Mouse (Mus musculus) G1E (cell line): ENCODE data around the gene Onecut3. TPM values are rescaled to one million over a fixed set of nuclear protein-coding genes. Genes with fewer than 3 reads are reported as not detected.

Source experiments
- ATAC-seq: 2 replicates; pipeline ENCODE4 v1.8.0; 2016; ENCODE audit warnings: mild to moderate bottlenecking; ENCODE audit not compliant: insufficient number of reproducible peaks, poor library complexity, low FRiP score, severe bottlenecking; ENCODE audit errors: extremely low read depth
- DNase-seq: peaks from one replicate; pipeline ENCODE4 v3.0.0; 2012; ENCODE audit warnings: low spot score
- H3K27me3 ChIP-seq: 2 replicates; pipeline ENCODE4 v1.6.1; 2012; ENCODE audit warnings: mild to moderate bottlenecking, low read length, inconsistent platforms; ENCODE audit not compliant: insufficient read depth
- H3K36me3 ChIP-seq: replicated peaks from 2 replicates; pipeline ENCODE3; 2012; ENCODE audit warnings: mild to moderate bottlenecking, inconsistent platforms
- H3K4me1 ChIP-seq: 2 replicates; pipeline ENCODE4 v1.6.1; 2012; ENCODE audit warnings: low read depth, low read length, inconsistent platforms, mixed read lengths; ENCODE audit not compliant: insufficient read depth
- H3K4me3 ChIP-seq: 2 replicates; pipeline ENCODE4 v1.5.1; 2012; ENCODE audit warnings: low read depth, mild to moderate bottlenecking, inconsistent platforms, low read length, moderate library complexity, mixed read lengths
- H3K9me3 ChIP-seq: replicated peaks from 2 replicates; pipeline ENCODE4 v1.6.1; 2012; ENCODE audit warnings: inconsistent platforms
- CTCF ChIP-seq: IDR thresholded peaks from 2 replicates; pipeline ENCODE4 v1.5.1; 2012; ENCODE audit warnings: low read depth, low read length, inconsistent platforms, mixed read lengths
- GATA1 ChIP-seq: IDR thresholded peaks from 2 replicates; pipeline ENCODE4 v1.6.1; 2012; ENCODE audit warnings: borderline replicate concordance, low read length, inconsistent platforms, mixed read lengths
- GATA2 ChIP-seq: IDR thresholded peaks from 2 replicates; pipeline ENCODE4 v1.6.1; 2012; ENCODE audit warnings: low read depth, low read length, inconsistent platforms, borderline replicate concordance
- POLR2AphosphoS5 ChIP-seq: IDR thresholded peaks from 2 replicates; pipeline ENCODE4 v1.6.1; 2012; ENCODE audit warnings: low read depth, low read length, inconsistent platforms; ENCODE audit not compliant: insufficient replicate concordance
- TAL1 ChIP-seq: conservative IDR thresholded peaks from 2 replicates; pipeline ENCODE4 v1.6.1; 2012; ENCODE audit warnings: low read depth, low read length, inconsistent platforms, mixed read lengths
- polyA plus RNA-seq: library from polyadenylated mRNA; stranded (reverse); fragments of >175 nt; gene quantifications from 2 replicates; pipeline ENCODE4 v1.2.3, GENCODE M21; 2012
- total RNA-seq, 2 experiments: library from RNA; stranded (forward) in 1 of 2; stranded (reverse) in 1 of 2; fragments of 200-1000 nt in 1 of 2; fragments of >200 nt in 1 of 2; fragmentation: Nextera tagmentation in 1 of 2; gene quantifications; 2 replicates each; pipeline ENCODE4 v1.2.3; 2014 to 2017

Gene Onecut3
- total RNA-seq (2014; fragmentation: Nextera tagmentation) = not detected in 2 replicates
- total RNA-seq (2017) = 0.06 and 0.11 TPM in 2 replicates
- not detected in 2 replicates for polyA plus RNA-seq

DNA sequence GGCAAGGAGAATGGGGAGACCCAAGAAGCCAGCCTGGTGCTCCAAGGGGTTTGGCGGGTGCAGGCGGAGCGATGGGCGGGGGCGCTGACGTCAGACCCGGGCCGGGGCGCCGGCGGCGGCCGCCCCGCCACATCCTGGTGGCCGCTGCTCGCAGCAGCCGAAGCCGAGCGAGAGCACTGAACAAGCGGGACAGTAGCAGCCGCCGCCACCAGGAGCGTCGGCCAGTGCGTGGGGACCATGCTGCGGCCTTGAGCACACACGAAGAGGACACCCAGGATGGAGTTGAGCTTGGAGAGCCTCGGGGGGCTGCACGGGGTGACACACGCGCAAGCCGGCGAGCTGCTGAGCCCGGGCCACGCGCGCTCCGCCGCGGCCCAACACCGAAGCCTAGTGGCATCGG, at the start of gene Onecut3:
TSS of gene Onecut3 (plus strand) at position 104 of the 400 bp plus-strand sequence.
- DNase-seq = no peak
- peaks cover 10% of the 10 kb centered on the region; the same call in 1 of the 2 replicates for H3K4me1 ChIP-seq
- ATAC-seq = no peak

DNA sequence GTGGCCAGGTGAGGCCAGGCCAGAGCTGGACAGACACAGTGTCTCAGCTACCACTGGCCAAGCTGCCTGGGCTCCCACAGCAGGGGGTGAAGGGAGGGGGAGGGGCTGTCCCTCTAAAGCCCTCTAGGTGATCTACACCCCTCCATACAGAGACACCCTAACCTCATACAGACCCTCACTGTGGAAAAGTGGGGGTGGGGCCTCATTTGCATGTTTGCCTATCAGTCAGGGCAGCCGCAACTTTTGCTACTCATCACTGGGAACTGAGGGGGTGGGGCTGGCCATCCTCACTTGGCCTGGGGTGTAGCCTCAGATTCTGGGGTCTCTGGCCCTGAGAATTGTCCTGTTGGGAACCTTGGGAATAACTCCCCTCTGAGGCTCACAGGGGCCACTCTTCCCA, 49.6 kb upstream of the Onecut3 start:
- peaks cover 46% of the 10 kb centered on the region for H3K4me1 ChIP-seq
- ATAC-seq (no peak), DNase-seq (no peak)
- H3K27me3 ChIP-seq = peaks cover 28% of the 10 kb centered on the region
- no peaks in the 10 kb centered on the region for H3K36me3 ChIP-seq
- no peaks in the 10 kb centered on the region for H3K9me3 ChIP-seq
- no peak overlapping the region for H3K4me3 ChIP-seq
- TF ChIP-seq GATA2 = no peak

More for the DNA sequence above, at the start of gene Onecut3:
- Histone ChIP-seq H3K27me3 (peaks cover 95% of the 10 kb centered on the region), H3K36me3 (no peaks in the 10 kb centered on the region), H3K4me3 (no peak within 1 kb of the TSS; the same call in 1 of the 2 replicates), H3K9me3 (peaks cover 17% of the 10 kb centered on the region)
- TF ChIP-seq POLR2AphosphoS5 (no peak), TAL1 (no peak), GATA1 (no peak), CTCF (no peak), GATA2 (no peak)

DNA sequence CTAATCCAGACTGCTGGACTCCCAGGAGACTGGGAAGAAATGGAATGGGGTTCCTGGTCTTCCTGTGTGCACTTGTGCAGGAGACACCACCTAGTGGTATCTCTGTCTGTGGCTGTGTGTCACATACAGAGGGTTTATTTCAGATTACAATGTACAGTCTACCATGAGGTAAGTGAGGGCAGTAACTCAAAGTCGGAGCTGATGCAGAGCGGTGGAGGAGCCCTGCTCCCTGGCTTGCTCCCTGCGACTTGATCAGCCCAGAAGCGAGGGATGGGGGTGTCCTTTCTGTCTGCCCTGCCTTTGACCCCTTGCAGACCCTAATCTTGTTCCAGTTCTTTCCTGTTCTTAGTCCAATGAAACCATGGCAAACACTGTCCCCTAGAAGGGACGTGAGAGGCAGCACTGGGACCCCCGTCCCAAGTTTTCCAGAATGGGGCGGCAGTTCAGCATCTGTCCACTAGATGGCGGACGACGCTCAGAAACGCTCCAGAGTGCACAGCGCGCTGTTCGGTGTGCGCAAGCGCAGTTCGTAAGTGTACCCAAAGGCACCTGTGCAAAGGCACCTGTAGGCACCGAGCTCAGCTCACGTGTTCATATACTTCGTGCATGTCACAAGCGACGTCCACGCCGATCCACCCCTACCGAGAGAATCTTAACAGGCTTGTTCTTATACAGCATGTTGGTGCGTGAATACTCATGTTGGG, 48.6 kb upstream of the Onecut3 start:
- Histone ChIP-seq H3K9me3 (no peaks in the 10 kb centered on the region), H3K36me3 (no peaks in the 10 kb centered on the region), H3K4me1 (peaks cover 52% of the 10 kb centered on the region), H3K27me3 (peaks cover 34% of the 10 kb centered on the region), H3K4me3 (peak overlapping the region; percentile 20; the same call in 1 of the 2 replicates)
- DNase-seq = no peak
- ATAC-seq = peak; percentile 60
- TF ChIP-seq GATA1 (no peak), CTCF (peak; percentile 100)

DNA sequence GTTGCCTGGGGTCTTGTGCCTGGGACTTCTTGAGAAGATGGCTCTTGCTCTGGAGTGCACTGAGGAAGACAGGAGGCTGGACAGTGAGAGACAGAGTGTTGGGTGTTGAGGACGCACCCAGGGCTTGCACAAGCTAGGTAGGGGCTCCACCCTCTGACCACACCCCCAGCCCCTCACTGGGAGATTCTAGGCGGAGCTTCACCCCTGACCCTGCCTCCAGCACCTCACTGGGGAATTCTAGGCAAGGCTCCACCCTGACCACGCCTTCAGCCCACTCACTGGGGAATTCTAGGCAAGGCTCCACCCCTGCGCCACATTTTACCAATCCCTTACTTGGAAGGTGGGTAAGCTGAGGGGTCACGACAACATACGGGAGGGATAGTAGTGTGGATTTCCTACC, 44.0 kb upstream of the Onecut3 start:
- DNase-seq = no peak
- Histone ChIP-seq H3K4me3 (no peak overlapping the region; the same call in 1 of the 2 replicates), H3K27me3 (peaks cover 73% of the 10 kb centered on the region), H3K4me1 (peaks cover 45% of the 10 kb centered on the region), H3K9me3 (no peaks in the 10 kb centered on the region), H3K36me3 (no peaks in the 10 kb centered on the region)
- TF ChIP-seq GATA1 = no peak
- no peak for TF ChIP-seq POLR2AphosphoS5
- no peak for TF ChIP-seq TAL1
- no peak for TF ChIP-seq CTCF
- TF ChIP-seq GATA2 = no peak
- no peak for ATAC-seq

DNA sequence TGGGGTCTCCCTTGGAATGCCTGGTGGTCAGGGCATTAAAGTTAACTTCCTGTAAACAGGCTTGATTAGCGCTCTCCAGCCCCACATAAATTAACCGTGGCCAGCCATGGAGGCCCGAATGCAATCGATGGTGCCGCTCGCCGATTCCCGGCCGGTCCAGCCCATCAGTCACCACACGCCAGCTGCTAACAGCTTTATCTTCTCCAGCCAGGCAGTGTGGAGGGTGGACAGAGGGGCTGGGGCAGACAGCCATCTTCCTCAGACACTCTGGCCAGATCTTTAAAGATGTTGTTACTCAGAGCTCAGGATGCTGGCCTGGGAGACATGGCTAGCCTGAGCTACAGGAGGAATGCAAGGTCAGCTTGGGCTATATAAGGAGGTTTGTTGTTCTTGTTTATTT, 41.0 kb upstream of the Onecut3 start:
- Histone ChIP-seq H3K36me3 (no peaks in the 10 kb centered on the region), H3K4me3 (no peak overlapping the region), H3K27me3 (peaks cover 82% of the 10 kb centered on the region), H3K9me3 (no peaks in the 10 kb centered on the region), H3K4me1 (peaks cover 29% of the 10 kb centered on the region)
- ATAC-seq (no peak), DNase-seq (no peak)
- TF ChIP-seq TAL1 (no peak), CTCF (no peak), GATA2 (no peak), GATA1 (no peak), POLR2AphosphoS5 (no peak)

DNA sequence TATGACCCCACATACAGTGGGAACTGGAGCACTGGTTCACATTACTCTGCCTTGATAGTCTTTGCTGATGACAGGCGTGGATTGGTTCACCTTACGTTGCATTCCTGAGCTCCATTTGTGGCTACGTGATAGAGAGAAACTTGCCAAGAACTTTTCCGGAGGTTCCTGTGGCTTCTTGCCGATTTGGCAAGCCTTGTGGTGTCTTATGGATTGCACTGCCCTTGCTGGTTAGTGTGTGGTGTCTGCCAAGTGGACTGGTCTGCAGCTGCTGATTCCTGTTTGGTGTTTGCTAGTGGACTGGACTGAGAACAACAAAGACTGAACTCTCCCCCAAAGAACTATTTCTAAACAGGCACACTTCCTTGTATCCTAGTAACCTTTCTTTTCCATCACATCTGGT, 39.9 kb upstream of the Onecut3 start:
- peaks cover 25% of the 10 kb centered on the region for H3K4me1 ChIP-seq
- H3K36me3 ChIP-seq = no peaks in the 10 kb centered on the region
- H3K27me3 ChIP-seq = peaks cover 85% of the 10 kb centered on the region
- H3K9me3 ChIP-seq = no peaks in the 10 kb centered on the region
- DNase-seq (no peak), ATAC-seq (no peak)
- no peak overlapping the region for H3K4me3 ChIP-seq
- no peak for TF ChIP-seq CTCF
- no peak for TF ChIP-seq TAL1
- TF ChIP-seq POLR2AphosphoS5 = no peak
- TF ChIP-seq GATA1 = no peak
- no peak for TF ChIP-seq GATA2

DNA sequence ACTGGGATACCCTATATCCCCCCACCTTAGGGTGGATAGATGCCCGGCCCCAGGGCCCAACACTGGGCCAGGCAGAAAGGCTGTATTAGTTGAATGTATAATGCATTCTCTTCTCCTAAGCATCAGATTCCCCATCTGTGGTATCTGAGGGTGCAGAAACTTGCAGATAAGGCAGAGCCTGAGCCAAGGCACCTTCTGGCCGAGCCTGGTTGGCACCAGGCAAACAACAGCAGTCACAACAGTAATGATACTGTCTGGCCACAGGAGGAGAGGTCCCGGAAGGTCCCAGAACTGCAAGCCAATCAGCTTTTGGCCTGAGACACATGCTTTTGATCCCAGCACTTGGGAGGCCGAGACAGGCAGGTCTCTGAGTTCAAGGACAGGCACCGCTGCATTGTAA, 38.9 kb upstream of the Onecut3 start:
- H3K4me3 ChIP-seq = no peak overlapping the region
- no peaks in the 10 kb centered on the region for H3K36me3 ChIP-seq
- H3K4me1 ChIP-seq = peaks cover 21% of the 10 kb centered on the region
- TF ChIP-seq TAL1 (no peak), GATA1 (no peak), GATA2 (no peak), CTCF (no peak), POLR2AphosphoS5 (no peak)
- DNase-seq (no peak), ATAC-seq (no peak)
- H3K9me3 ChIP-seq = no peaks in the 10 kb centered on the region
- H3K27me3 ChIP-seq = peaks cover 86% of the 10 kb centered on the region
